Mouse (Mus musculus) layer of hippocampus, adult 6 months (tissue): Measurements from ENCODE around the gene Thnsl2. TPM values are rescaled to one million over a fixed set of nuclear protein-coding genes. Genes with fewer than 3 reads are reported as not detected.

ENCODE experiments used
- long read RNA-seq, 2 experiments: library from polyadenylated mRNA; unstranded; transcript quantifications; one replicate each; pipeline ENCODE4 v2.0.0; 2019 to 2020
- polyA plus RNA-seq: library from polyadenylated mRNA; unstranded; fragments of <200 nt; fragmentation: Nextera tagmentation; gene quantifications from 2 replicates; pipeline ENCODE4 v1.2.3, GENCODE M21; 2021

The Thnsl2 gene
- 3.3 and 4.1 TPM in 2 replicates for polyA plus RNA-seq
- long read RNA-seq, experiment 1, partial matches to known transcripts: 1 of 7 reads
- long read RNA-seq, experiment 1, other reads (novel, unspliced or antisense): 2 of 7 reads
- long read RNA-seq, experiment 2, transcript Thnsl2-202 (9 exons, 2,077 nt): major isoform, 7 of 10 reads
- long read RNA-seq, experiment 2, partial matches to known transcripts: 0 of 10 reads
- long read RNA-seq, experiment 2, other reads (novel, unspliced or antisense): 3 of 10 reads

GRCm38 (mm10) chr6:71143894-71144455 is at the start of gene Thnsl2:
Gene Thnsl2 (minus strand): TSS chr6:71144439.

Other genes starting within 250 kb of the Thnsl2 start
- not detected in 2 replicates for gene Tex37, start 225.5 kb downstream of the Thnsl2 start, polyA plus RNA-seq
- gene Foxi3, start 187.9 kb downstream of the Thnsl2 start, polyA plus RNA-seq: not detected in 2 replicates
- gene Fabp1, start 55.4 kb upstream of the Thnsl2 start, polyA plus RNA-seq: not detected in 2 replicates
- 23.1 and 24.3 TPM in 2 replicates for gene Krcc1, start 127.2 kb upstream of the Thnsl2 start, polyA plus RNA-seq
- gene Smyd1, start 177.8 kb upstream of the Thnsl2 start, polyA plus RNA-seq: 1.4 and 2.5 TPM in 2 replicates
- gene Cd8b1, start 178.3 kb upstream of the Thnsl2 start, polyA plus RNA-seq: 0.09 TPM in 1 of 2 replicates, not detected in the other
- 0.06 TPM in 1 of 2 replicates, not detected in the other for gene Cd8a, start 229.0 kb upstream of the Thnsl2 start, polyA plus RNA-seq